ENCODE assay signal across 28 mouse cellular contexts in genomic region chr9:123341256-123341655, GRCm38 (mm10). TPM values are rescaled to one million over a fixed set of nuclear protein-coding genes. Genes with fewer than 3 reads are reported as not detected.
DNase-seq lines count a peak whose midpoint lies in the region; ATAC-seq and TF ChIP-seq lines count a peak whose summit lies in the region.
"Had no signal": no experiment of that assay in that cellular context is flagged by ENCODE, and none has a peak within 500 bp of the region (broad histone marks: within the 10 kb centered on the region; RNA-seq: fewer than 3 reads in every experiment).

No protein-coding gene starts in this region.

- H3K79me2 ChIP-seq in liver, adult 2 months (ENCODE audit: control insufficient read depth, insufficient read depth, low read length), result no peaks in the 10 kb centered on the region

- no peak overlapping the region for H3K27ac ChIP-seq in liver, adult 2 months (replicated peaks; ENCODE audit: insufficient read depth, low read depth, low read length)
- H3K27ac ChIP-seq in liver, embryonic 12.5 days, result no peak overlapping the region
- no peak overlapping the region for H3K27ac ChIP-seq in midbrain, embryonic 16.5 days (ENCODE audit: low read length)
- H3K27ac ChIP-seq: embryonic facial prominence, embryonic 15.5 days; forebrain, embryonic 12.5 days; hindbrain, embryonic 12.5 days; hindbrain, postnatal 0 days; intestine, embryonic 15.5 days; lung, embryonic 15.5 days; midbrain, embryonic 12.5 days; neural tube, embryonic 13.5 days had no signal

- no peak for TF ChIP-seq CTCF in liver, adult 2 months (IDR thresholded peaks at IDR 0.05; ENCODE audit: low read depth, low read length)

- 29% methylated on average over 6 of the region's 6 CpGs for WGBS in liver, adult 2 months
- WGBS in liver, embryonic 12.5 days (ENCODE audit: insufficient replicate concordance), result 76% methylated on average over 6 of the region's 6 CpGs
- WGBS in midbrain, embryonic 16.5 days, result 92% methylated on average over 6 of the region's 6 CpGs

- H3K27me3 ChIP-seq in liver, adult 2 months (ENCODE audit: control insufficient read depth, insufficient read depth, low read length), result peaks cover 3% of the 10 kb centered on the region; the same call in 1 of the 2 replicates
- no peaks in the 10 kb centered on the region for H3K27me3 ChIP-seq in liver, embryonic 12.5 days (replicated peaks)
- H3K27me3 ChIP-seq in midbrain, embryonic 16.5 days (ENCODE audit: control insufficient read depth, insufficient read depth, low read depth, low read length), result no peaks in the 10 kb centered on the region
- H3K27me3 ChIP-seq: embryonic facial prominence, embryonic 15.5 days; forebrain, embryonic 12.5 days; hindbrain, embryonic 12.5 days; intestine, embryonic 15.5 days; lung, embryonic 15.5 days; midbrain, embryonic 12.5 days; neural tube, embryonic 13.5 days had no signal

- no peak for ATAC-seq in liver, embryonic 12.5 days
- ATAC-seq in midbrain, embryonic 16.5 days, result no peak
- ATAC-seq: CD4-positive, CD25-positive, alpha-beta regulatory T cell, adult 4 months; hindbrain, postnatal 0 days; intestine, embryonic 15.5 days had no signal

- no peaks in the 10 kb centered on the region for H3K9me3 ChIP-seq in liver, embryonic 12.5 days (replicated peaks)
- H3K9me3 ChIP-seq in midbrain, embryonic 16.5 days (replicated peaks; ENCODE audit: control insufficient read depth, low read length, poor library complexity, severe bottlenecking), result no peaks in the 10 kb centered on the region
- H3K9me3 ChIP-seq: embryonic facial prominence, embryonic 15.5 days; forebrain, embryonic 12.5 days; hindbrain, embryonic 12.5 days; intestine, embryonic 15.5 days; lung, embryonic 15.5 days; midbrain, embryonic 12.5 days; neural tube, embryonic 13.5 days had no signal

- no peak overlapping the region for H3K4me3 ChIP-seq in liver, adult 2 months (ENCODE audit: insufficient read depth, low read depth, low read length)
- no peak overlapping the region for H3K4me3 ChIP-seq in liver, embryonic 12.5 days
- H3K4me3 ChIP-seq in midbrain, embryonic 16.5 days (ENCODE audit: low read depth, low read length), result no peak overlapping the region
- H3K4me3 ChIP-seq: embryonic facial prominence, embryonic 15.5 days; forebrain, embryonic 12.5 days; hindbrain, embryonic 12.5 days; intestine, embryonic 15.5 days; lung, embryonic 15.5 days; midbrain, embryonic 12.5 days; neural tube, embryonic 13.5 days had no signal

- H3K4me1 ChIP-seq in liver, adult 2 months (ENCODE audit: control insufficient read depth, insufficient read depth, low read length), result no peaks in the 10 kb centered on the region
- H3K4me1 ChIP-seq in liver, embryonic 12.5 days, result no peaks in the 10 kb centered on the region
- no peaks in the 10 kb centered on the region for H3K4me1 ChIP-seq in midbrain, embryonic 16.5 days (ENCODE audit: control insufficient read depth, insufficient read depth, low read length)
- H3K4me1 ChIP-seq: embryonic facial prominence, embryonic 15.5 days; intestine, embryonic 15.5 days had no signal

- H3K4me2 ChIP-seq in liver, embryonic 12.5 days, result no peak overlapping the region
- H3K4me2 ChIP-seq in midbrain, embryonic 16.5 days (ENCODE audit: low read length), result no peak overlapping the region
- H3K4me2 ChIP-seq: embryonic facial prominence, embryonic 15.5 days; forebrain, embryonic 12.5 days; heart, embryonic 11.5 days; hindbrain, embryonic 12.5 days; intestine, embryonic 15.5 days; lung, embryonic 15.5 days; midbrain, embryonic 12.5 days; neural tube, embryonic 13.5 days had no signal

- no peak for TF ChIP-seq POLR2A in liver, adult 2 months (IDR thresholded peaks at IDR 0.05; ENCODE audit: extremely low read depth, insufficient read depth, low read length)

- no peak overlapping the region for H3K9ac ChIP-seq in liver, adult 2 months (ENCODE audit: low read depth, low read length)
- no peak overlapping the region for H3K9ac ChIP-seq in liver, embryonic 12.5 days
- H3K9ac ChIP-seq in midbrain, embryonic 16.5 days (ENCODE audit: low read depth, low read length), result no peak overlapping the region
- H3K9ac ChIP-seq: embryonic facial prominence, embryonic 15.5 days; forebrain, embryonic 12.5 days; hindbrain, embryonic 12.5 days; intestine, embryonic 15.5 days; lung, embryonic 15.5 days; midbrain, embryonic 12.5 days; neural tube, embryonic 13.5 days had no signal

- H3K36me3 ChIP-seq in liver, adult 2 months (ENCODE audit: control insufficient read depth, insufficient read depth, low read length), result no peaks in the 10 kb centered on the region
- H3K36me3 ChIP-seq in liver, embryonic 12.5 days, result no peaks in the 10 kb centered on the region
- H3K36me3 ChIP-seq in midbrain, embryonic 16.5 days (ENCODE audit: control insufficient read depth, insufficient read depth, low read length), result no peaks in the 10 kb centered on the region
- H3K36me3 ChIP-seq: embryonic facial prominence, embryonic 15.5 days; forebrain, embryonic 12.5 days; hindbrain, embryonic 12.5 days; intestine, embryonic 15.5 days; lung, embryonic 15.5 days; midbrain, embryonic 12.5 days; neural tube, embryonic 13.5 days had no signal

- DNase-seq in liver, adult 2 months (ENCODE audit: extremely low read depth, low read depth, low spot score), result peak; percentile 57
- peak; percentile 50 for DNase-seq in urinary bladder, postnatal 14 days (ENCODE audit: low spot score)
- no peak for DNase-seq in urinary bladder, postnatal 10 days (ENCODE audit: low spot score)
- peak; percentile 37 for DNase-seq in lung, postnatal 25 days (ENCODE audit: low spot score)
- no peak for DNase-seq in thymus, postnatal 4 days
- DNase-seq: adrenal gland, postnatal 25 days; cerebellum, adult 11-12 months; cerebellum, postnatal 10 days; gastrocnemius, postnatal 14 days; heart, postnatal 36 days; kidney, adult 2 months; layer of hippocampus, adult 9-11 months; liver; right cerebral cortex, postnatal 4 days; thymus, adult 2 months; thymus, postnatal 36 days had no signal

RNA-seq across cellular contexts. Expression of gene Lars2, which starts 25.5 kb away (rescaled TPM):
- 22.8 and 24.1 TPM in 2 replicates for total RNA-seq in liver, adult 2 months (2014; rRNA removed)
- 482 and 827 TPM in 2 replicates for polyA plus RNA-seq in liver, adult 2 months (2012; rRNA removed)
- polyA plus RNA-seq in liver, embryonic 12.5 days (2016; fragmentation: Nextera tagmentation; extraction: Ambion mirVana), result 788 and 796 TPM in 2 replicates
- 591 and 787 TPM in 2 replicates for polyA plus RNA-seq in midbrain, embryonic 16.5 days (2015; fragmentation: Nextera tagmentation; extraction: Ambion mirVana)

Comparison
In these comparisons a context has a peak if more than half of its experiments do, and no peak if none do; other contexts are left out.
1. DNase-seq: peak in liver, adult 2 months (single experiment), urinary bladder, postnatal 14 days (single experiment) and lung, postnatal 25 days (single experiment); none in urinary bladder, postnatal 10 days (single experiment) and thymus, postnatal 4 days (single experiment).